Mouse (Mus musculus) limb, embryonic 10.5 days (tissue): ENCODE data around the gene Tnni3k. TPM values are rescaled to one million over a fixed set of nuclear protein-coding genes. Genes with fewer than 3 reads are reported as not detected.

Experiments
- DNase-seq: peaks from one replicate; pipeline ENCODE4 v3.0.0-alpha.2; 2017; ENCODE audit warnings: low spot score
- H3K27ac ChIP-seq: fragments of 300-500 bp; sonication (generic); 2 replicates; pipeline ENCODE4 v1.5.1; 2016; ENCODE audit warnings: mild to moderate bottlenecking
- H3K27me3 ChIP-seq: fragments of 300-500 bp; sonication (generic); 2 replicates; pipeline ENCODE4 v1.6.1; 2016; ENCODE audit warnings: low read depth, mild to moderate bottlenecking; ENCODE audit not compliant: poor library complexity, severe bottlenecking
- H3K36me3 ChIP-seq: fragments of 300-500 bp; sonication (generic); 2 replicates; pipeline ENCODE4 v1.6.1; 2016; ENCODE audit warnings: mild to moderate bottlenecking, moderate library complexity
- H3K4me1 ChIP-seq: fragments of 300-500 bp; sonication (generic); 2 replicates; pipeline ENCODE4 v1.6.1; 2016
- H3K4me3 ChIP-seq: fragments of 300-500 bp; sonication (generic); 2 replicates; pipeline ENCODE4 v1.5.1; 2016; ENCODE audit warnings: mild to moderate bottlenecking, moderate library complexity
- H3K9me3 ChIP-seq: fragments of 300-500 bp; sonication (generic); replicated peaks from 2 replicates; pipeline ENCODE4 v1.6.1; 2016; ENCODE audit warnings: mild to moderate bottlenecking
- WGBS: fragments of 180-500 bp; shearing (Covaris S2); methylation state at CpG from one replicate; pipeline ENCODE4 v1.1.7; 2016; 5-methylcytosine and 5-hydroxymethylcytosine counted together
- polyA plus RNA-seq: library from polyadenylated mRNA; unstranded; fragments of >200 nt; fragmentation: Nextera tagmentation; extraction: Ambion mirVana; gene quantifications from 2 replicates; pipeline ENCODE4 v1.2.1, GENCODE M21; 2016

Tnni3k gene
- polyA plus RNA-seq, 1 experiment from 2014 or later = not detected

DNA sequence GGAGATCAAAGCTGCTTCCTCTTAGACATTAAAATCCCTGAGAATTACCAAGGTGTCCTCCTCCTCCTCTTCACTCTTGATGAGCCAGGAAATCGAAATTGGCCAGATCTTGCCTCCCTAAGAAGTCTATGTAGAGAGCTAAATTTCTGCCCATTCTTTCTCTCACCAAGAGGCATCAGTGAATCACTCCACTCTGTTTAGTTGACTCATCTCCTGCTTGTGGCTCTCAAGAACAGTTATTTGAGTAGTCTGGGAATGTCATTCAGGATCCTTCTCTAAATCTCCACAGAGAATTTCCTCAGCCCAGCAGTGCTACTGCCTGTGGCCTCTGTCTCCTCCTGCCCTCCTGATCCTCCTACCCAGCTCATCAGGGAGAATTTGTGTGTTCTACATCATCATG is 139.6 kb downstream of the Tnni3k start:
- DNase-seq = no peak
- Histone ChIP-seq H3K36me3 (no peaks in the 10 kb centered on the region), H3K27ac (no peak overlapping the region), H3K4me3 (no peak overlapping the region), H3K4me1 (peaks cover 16% of the 10 kb centered on the region), H3K9me3 (no peaks in the 10 kb centered on the region), H3K27me3 (no peaks in the 10 kb centered on the region)
- 77% methylated on average over 1 of the region's 1 CpGs for WGBS

DNA sequence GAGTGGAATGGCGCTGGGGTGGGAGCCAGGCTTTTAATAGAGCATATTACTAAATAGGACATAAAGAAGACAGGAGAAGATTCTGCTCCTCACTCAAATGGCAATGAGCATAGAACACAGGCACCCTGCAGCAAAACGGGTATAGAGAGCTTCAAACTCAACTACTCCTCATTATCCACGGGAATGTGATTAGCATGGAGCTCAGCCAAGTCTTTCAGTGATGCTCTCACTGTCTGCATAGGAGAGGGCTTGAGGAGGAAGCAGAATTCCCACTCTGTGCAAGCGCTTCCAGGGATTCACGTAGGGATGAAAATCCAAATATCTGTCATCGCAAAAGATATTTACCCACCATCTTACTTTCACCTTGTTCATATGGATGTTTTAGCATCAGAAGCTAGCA is 141.6 kb downstream of the Tnni3k start:
- 75% methylated on average over 6 of the region's 6 CpGs for WGBS
- H3K4me1 ChIP-seq = peaks cover 16% of the 10 kb centered on the region
- no peak for DNase-seq
- H3K4me3 ChIP-seq = no peak overlapping the region
- H3K9me3 ChIP-seq = no peaks in the 10 kb centered on the region
- H3K27ac ChIP-seq = no peak overlapping the region
- H3K27me3 ChIP-seq = no peaks in the 10 kb centered on the region
- no peaks in the 10 kb centered on the region for H3K36me3 ChIP-seq

DNA sequence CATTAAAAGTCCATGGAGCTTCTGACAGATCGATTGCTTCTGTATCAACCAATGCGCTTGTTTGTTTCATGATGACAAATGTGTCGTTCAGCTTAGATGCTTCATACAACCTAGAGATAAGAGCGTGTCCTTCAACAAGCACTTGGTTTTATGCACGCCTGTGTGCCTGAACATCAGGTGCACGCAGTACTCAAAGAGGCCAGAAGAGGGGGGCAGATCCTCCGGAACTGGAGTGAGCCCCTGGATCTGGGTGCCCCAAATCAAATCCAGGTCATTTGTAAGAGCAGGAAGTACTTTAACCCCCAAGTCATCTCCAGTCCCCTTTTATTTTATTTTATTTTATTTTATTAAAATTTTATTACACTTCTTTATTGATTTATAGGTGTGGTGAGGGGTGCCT is 158.5 kb downstream of the Tnni3k start:
- 71% methylated on average over 7 of the region's 7 CpGs for WGBS
- Histone ChIP-seq H3K4me3 (no peak overlapping the region), H3K27ac (no peak overlapping the region), H3K4me1 (no peaks in the 10 kb centered on the region), H3K27me3 (no peaks in the 10 kb centered on the region), H3K9me3 (no peaks in the 10 kb centered on the region), H3K36me3 (no peaks in the 10 kb centered on the region)
- no peak for DNase-seq

DNA sequence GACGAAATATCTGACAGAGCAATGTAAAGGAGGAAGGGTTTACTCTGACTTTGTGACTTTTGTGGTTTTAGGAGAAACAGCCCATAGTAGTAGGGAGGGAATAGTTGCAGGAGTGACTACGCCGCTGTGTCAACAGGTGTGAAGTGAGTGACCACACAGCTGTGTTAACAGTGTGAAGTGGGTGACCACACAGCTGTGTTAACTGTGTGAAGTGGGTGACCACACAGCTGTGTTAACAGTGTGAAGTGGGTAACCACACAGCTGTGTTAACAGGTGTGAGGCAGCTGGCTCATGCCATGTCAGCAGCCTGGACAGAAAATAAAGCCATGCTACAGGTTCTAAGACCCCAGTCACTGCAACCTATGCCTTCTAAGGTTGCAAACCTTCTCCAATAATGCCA is 162.0 kb downstream of the Tnni3k start:
- H3K27me3 ChIP-seq = no peaks in the 10 kb centered on the region
- H3K27ac ChIP-seq = no peak overlapping the region
- DNase-seq = no peak
- no peaks in the 10 kb centered on the region for H3K9me3 ChIP-seq
- no peak overlapping the region for H3K4me3 ChIP-seq
- no peaks in the 10 kb centered on the region for H3K36me3 ChIP-seq
- no peaks in the 10 kb centered on the region for H3K4me1 ChIP-seq
- WGBS = 88% methylated on average over 3 of the region's 3 CpGs

DNA sequence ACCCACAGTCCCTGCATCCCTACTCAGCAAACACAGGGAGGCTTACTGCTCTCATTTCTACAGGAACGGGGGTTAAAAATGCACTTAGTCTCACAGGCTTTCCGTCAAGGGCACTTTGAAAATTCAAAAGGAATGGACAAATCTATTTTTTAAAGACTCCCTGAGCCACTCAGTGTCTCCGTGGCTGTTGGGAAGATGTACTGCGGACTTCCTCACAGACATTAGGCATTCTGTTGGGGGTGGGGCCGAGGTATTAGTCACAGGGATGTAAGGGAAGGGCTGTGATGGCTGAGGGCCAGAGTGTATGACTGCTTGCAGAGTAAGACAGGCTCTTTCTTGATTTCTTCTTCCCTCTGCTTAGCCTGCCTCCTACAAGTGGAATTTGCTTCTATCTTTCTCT is 169.8 kb downstream of the Tnni3k start:
- H3K27ac ChIP-seq = no peak overlapping the region
- H3K4me1 ChIP-seq = peaks cover 3% of the 10 kb centered on the region; the same call in 1 of the 2 replicates
- WGBS = 32% methylated on average over 5 of the region's 5 CpGs
- H3K36me3 ChIP-seq = no peaks in the 10 kb centered on the region
- H3K9me3 ChIP-seq = no peaks in the 10 kb centered on the region
- H3K4me3 ChIP-seq = no peak overlapping the region
- DNase-seq = no peak
- no peaks in the 10 kb centered on the region for H3K27me3 ChIP-seq

DNA sequence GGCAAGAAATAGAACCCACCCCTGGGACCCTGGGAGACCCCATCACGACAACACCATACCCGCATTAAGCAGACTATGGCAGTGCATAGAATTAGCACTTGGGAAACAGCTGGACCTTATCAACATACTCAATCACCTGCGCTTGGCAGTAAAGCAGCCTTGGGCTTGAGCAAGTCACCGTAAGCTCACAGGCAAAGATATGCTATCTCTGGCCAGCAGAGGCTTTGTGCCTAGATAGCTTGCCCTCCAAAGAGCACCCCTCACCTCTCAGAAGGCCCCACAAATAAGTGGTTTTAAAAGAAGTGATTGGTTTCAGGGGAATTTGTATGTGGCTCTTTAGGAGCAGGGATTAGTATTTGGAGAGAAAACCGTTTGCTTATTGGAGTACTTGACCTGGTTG is 170.2 kb downstream of the Tnni3k start:
- WGBS = 34% methylated on average over 5 of the region's 5 CpGs
- Histone ChIP-seq H3K4me3 (no peak overlapping the region), H3K9me3 (no peaks in the 10 kb centered on the region), H3K27ac (no peak overlapping the region), H3K4me1 (peaks cover 8% of the 10 kb centered on the region; the same call in 1 of the 2 replicates), H3K36me3 (no peaks in the 10 kb centered on the region), H3K27me3 (no peaks in the 10 kb centered on the region)
- DNase-seq = no peak

DNA sequence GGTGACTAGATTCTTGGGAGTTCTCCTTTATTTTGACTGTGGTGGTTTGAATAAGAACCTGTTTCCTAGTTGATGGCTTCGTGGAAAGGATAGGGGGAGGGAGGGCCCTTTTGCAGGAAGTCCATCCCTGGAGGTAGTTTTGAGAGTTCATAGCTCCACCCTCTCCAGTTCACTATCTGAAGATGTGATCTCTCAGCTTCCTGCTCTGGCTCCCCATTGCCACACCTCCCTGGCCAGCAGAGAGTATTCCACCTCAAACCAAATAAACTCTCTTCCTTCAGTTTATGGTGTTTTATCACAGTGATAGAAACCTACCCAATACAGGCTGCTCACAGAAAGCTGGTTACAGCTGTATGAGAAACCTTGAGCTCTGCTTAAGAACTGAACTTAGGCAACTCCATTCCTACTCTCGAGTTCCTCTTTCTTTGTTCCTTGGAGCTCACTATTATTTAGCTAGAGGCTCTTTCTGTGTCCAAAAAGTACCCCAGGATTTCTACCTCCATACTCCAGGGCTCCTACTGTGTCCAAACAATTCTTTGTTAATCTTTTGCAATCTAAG is 173.7 kb downstream of the Tnni3k start:
- Histone ChIP-seq H3K9me3 (no peaks in the 10 kb centered on the region), H3K27me3 (no peaks in the 10 kb centered on the region), H3K4me1 (peaks cover 10% of the 10 kb centered on the region; the same call in 1 of the 2 replicates), H3K4me3 (no peak overlapping the region), H3K36me3 (no peaks in the 10 kb centered on the region), H3K27ac (no peak overlapping the region)
- DNase-seq = no peak
- 89% methylated on average over 2 of the region's 2 CpGs for WGBS

DNA sequence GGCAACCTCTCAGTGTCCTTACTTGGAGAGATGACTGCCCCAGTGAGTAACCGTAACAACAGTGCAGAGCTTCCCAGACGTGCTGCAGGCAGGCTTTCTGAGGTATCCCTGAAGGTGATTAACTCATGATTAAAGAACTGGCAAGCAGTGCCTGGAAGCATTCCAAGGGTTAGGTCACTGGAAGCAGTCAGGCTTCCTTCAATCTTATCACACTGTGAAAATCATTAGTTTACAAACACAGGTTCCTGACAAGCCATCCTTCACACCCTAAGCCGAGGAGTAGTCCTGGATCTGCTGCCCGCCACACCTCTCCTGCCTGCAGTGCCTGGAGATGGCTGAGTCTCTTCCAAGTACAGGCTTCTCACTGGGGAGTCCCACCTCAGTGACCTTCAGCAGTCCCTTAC is 174.7 kb downstream of the Tnni3k start:
- Histone ChIP-seq H3K4me3 (no peak overlapping the region), H3K27ac (no peak overlapping the region), H3K9me3 (no peaks in the 10 kb centered on the region), H3K4me1 (peaks cover 10% of the 10 kb centered on the region; the same call in 1 of the 2 replicates), H3K36me3 (no peaks in the 10 kb centered on the region), H3K27me3 (no peaks in the 10 kb centered on the region)
- no peak for DNase-seq
- WGBS = 19% methylated on average over 4 of the region's 4 CpGs

DNA sequence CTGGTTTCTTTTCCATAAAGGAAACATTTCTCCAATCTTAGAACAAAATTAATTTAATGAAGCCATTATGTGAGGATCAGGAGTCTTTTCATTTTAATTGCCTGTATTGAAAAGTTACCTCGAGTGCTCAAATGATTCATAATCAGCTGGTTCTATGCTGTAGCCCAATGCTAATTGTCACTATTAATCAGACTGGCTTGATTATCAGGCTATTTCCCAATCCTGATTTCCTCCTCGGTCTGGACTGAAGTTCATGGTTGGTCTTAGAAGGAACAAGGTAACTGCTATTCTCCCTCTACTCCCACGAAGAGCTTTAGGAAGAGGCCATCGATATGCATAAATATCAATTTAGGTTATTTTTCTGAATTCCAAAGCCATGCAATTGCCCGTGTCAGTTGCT is 175.1 kb downstream of the Tnni3k start:
- H3K4me3 ChIP-seq = no peak overlapping the region
- 71% methylated on average over 5 of the region's 5 CpGs for WGBS
- H3K4me1 ChIP-seq = peaks cover 10% of the 10 kb centered on the region; the same call in 1 of the 2 replicates
- DNase-seq = no peak
- no peak overlapping the region for H3K27ac ChIP-seq
- no peaks in the 10 kb centered on the region for H3K9me3 ChIP-seq
- H3K36me3 ChIP-seq = no peaks in the 10 kb centered on the region
- H3K27me3 ChIP-seq = no peaks in the 10 kb centered on the region

DNA sequence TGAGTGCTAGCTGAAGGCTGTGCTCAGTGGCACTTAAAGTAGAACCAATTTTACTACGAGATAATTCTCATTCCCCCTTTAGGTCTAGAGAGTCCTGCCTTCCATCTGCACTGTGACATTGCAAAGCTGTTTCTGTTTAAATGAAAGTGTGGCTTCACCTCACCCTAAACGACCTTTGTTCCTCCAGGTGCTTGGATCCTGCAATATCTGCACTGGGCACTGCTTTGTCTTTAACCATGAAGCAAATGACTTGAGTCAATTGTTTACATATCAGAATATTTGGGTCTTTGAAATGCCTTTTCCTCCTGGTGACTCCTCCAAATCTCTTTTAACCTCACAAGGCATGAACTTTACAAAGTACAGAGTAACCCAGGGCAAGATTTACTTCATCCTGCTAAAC is 175.7 kb downstream of the Tnni3k start:
- Histone ChIP-seq H3K4me3 (no peak overlapping the region), H3K4me1 (peaks cover 10% of the 10 kb centered on the region; the same call in 1 of the 2 replicates), H3K27me3 (no peaks in the 10 kb centered on the region), H3K9me3 (no peaks in the 10 kb centered on the region), H3K27ac (no peak overlapping the region), H3K36me3 (no peaks in the 10 kb centered on the region)
- no peak for DNase-seq
- 37% methylated on average over 2 of the region's 2 CpGs for WGBS

DNA sequence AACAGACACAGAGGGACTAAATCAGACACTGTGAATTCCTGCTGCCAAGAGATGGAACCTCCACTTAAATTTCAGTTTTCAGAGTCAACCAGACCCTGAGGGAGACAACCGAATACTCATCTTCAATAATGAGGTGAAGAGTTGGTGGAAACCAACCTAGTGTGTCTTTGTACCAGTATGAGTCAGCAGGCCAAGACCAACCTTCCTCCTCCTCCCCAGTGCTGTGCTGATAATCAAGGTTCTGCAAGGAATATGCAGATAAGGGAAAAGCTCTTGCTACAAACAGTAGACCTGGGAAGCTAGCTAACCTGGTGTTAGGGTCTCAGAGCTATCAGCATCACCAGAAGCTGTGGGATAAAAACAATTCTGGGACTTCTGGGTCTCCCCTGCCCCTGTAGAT is 176.1 kb downstream of the Tnni3k start:
- H3K27ac ChIP-seq = no peak overlapping the region
- peaks cover 10% of the 10 kb centered on the region; the same call in 1 of the 2 replicates for H3K4me1 ChIP-seq
- no peaks in the 10 kb centered on the region for H3K9me3 ChIP-seq
- H3K36me3 ChIP-seq = no peaks in the 10 kb centered on the region
- no peak overlapping the region for H3K4me3 ChIP-seq
- DNase-seq = no peak
- no peaks in the 10 kb centered on the region for H3K27me3 ChIP-seq
- WGBS = 94% methylated on average over 1 of the region's 1 CpGs

DNA sequence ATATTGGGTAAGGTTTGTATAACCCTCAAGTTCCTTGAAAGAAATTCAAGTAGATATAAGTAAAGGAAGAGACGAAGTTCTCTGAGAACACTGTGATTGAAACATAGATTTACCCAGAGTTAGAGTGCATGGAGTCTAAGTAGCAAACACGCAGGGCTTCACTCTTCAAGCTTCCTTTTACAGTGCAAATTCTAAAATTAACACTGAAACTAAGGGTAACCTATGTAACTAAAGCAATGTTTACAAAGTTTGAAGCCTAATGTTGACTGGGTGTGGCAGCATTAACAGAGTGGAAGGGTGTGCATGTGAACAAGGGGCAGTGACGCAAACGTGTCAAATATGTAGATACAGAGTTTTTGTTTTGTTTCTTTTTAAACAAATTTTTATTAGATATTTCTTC is 186.4 kb downstream of the Tnni3k start:
- 89% methylated on average over 4 of the region's 4 CpGs for WGBS
- no peak overlapping the region for H3K27ac ChIP-seq
- no peak overlapping the region for H3K4me3 ChIP-seq
- H3K36me3 ChIP-seq = no peaks in the 10 kb centered on the region
- no peak for DNase-seq
- no peaks in the 10 kb centered on the region for H3K27me3 ChIP-seq
- no peaks in the 10 kb centered on the region for H3K9me3 ChIP-seq
- H3K4me1 ChIP-seq = no peaks in the 10 kb centered on the region

DNA sequence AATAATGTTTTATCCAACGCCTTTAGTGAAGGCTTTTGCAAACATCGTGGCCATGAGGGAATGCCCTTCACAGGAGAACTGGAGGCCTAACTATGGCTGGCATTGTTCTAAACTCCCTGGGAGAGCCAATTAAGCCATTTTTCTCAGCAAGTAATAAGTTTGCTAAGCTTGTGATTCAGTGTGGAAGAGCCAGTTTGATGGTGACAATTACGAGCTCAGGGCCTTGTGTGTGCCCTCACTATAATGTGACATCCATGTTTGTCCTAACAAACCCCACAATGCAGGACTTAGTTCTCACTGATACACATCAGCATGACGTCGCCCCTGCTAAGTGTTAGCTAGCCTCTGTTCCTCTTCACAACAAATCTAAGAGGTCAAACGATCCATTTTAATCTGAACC is 193.3 kb downstream of the Tnni3k start:
- Histone ChIP-seq H3K27ac (no peak overlapping the region), H3K36me3 (no peaks in the 10 kb centered on the region), H3K4me3 (no peak overlapping the region), H3K4me1 (no peaks in the 10 kb centered on the region), H3K27me3 (no peaks in the 10 kb centered on the region), H3K9me3 (no peaks in the 10 kb centered on the region)
- no peak for DNase-seq
- WGBS = 80% methylated on average over 6 of the region's 6 CpGs

DNA sequence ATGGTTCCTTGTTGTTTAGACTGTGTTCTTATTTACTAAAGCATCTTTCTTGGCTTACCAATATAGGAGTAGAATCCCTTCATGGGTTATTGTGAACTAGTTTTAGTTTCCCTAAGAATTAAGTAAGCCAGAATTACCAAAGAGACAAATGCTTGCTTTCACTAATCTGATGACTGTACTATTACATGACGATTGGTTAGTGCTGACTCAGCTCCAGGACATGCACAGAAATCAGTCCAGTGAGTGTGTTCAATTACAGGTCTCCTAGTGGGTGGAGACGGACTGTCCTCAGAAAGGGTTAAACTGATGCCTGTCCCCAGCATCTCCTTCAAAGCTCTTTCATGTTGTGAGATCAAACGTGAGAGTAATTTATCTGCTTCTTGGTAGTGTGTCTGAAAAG is 195.5 kb downstream of the Tnni3k start:
- no peak for DNase-seq
- WGBS = 32% methylated on average over 3 of the region's 3 CpGs
- no peaks in the 10 kb centered on the region for H3K9me3 ChIP-seq
- no peaks in the 10 kb centered on the region for H3K36me3 ChIP-seq
- no peak overlapping the region for H3K4me3 ChIP-seq
- H3K27me3 ChIP-seq = no peaks in the 10 kb centered on the region
- H3K27ac ChIP-seq = no peak overlapping the region
- H3K4me1 ChIP-seq = no peaks in the 10 kb centered on the region
